Mouse (Mus musculus) neural tube, embryonic 14.5 days (tissue): ENCODE results near the gene Maml2. TPM values are rescaled to one million over a fixed set of nuclear protein-coding genes. Genes with fewer than 3 reads are reported as not detected.

Source experiments
- ATAC-seq: fragments of 200-750 bp; cut with Nextera tagmentation; 2 replicates; pipeline ENCODE4 v1.8.0; 2017; ENCODE audit warnings: low read depth, mild to moderate bottlenecking, moderate TSS enrichment, moderate library complexity
- H3K27ac ChIP-seq: fragments of 300-500 bp; sonication (generic); 2 replicates; pipeline ENCODE4 v1.5.1; 2014; ENCODE audit warnings: low read depth, mild to moderate bottlenecking, control low read depth, low read length, moderate library complexity, mixed read lengths
- H3K27me3 ChIP-seq: fragments of 300-500 bp; sonication (generic); 2 replicates; pipeline ENCODE4 v1.6.1; 2014; ENCODE audit warnings: low read length; ENCODE audit not compliant: control insufficient read depth, insufficient read depth
- H3K36me3 ChIP-seq: fragments of 300-500 bp; sonication (generic); 2 replicates; pipeline ENCODE4 v1.6.1; 2014; ENCODE audit warnings: low read length, mixed read lengths; ENCODE audit not compliant: control insufficient read depth, insufficient read depth
- H3K4me1 ChIP-seq: fragments of 300-500 bp; sonication (generic); 2 replicates; pipeline ENCODE4 v1.6.1; 2014; ENCODE audit warnings: low read length; ENCODE audit not compliant: control insufficient read depth, insufficient read depth
- H3K4me2 ChIP-seq: fragments of 300-500 bp; sonication (generic); 2 replicates; pipeline ENCODE4 v1.6.1; 2014; ENCODE audit warnings: mild to moderate bottlenecking, low read depth, low read length, control low read depth
- H3K4me3 ChIP-seq: fragments of 300-500 bp; sonication (generic); 2 replicates; pipeline ENCODE4 v1.5.1; 2014; ENCODE audit warnings: low read depth, low read length, control low read depth, mixed read lengths
- H3K9ac ChIP-seq: fragments of 300-500 bp; sonication (generic); replicated peaks from 2 replicates; pipeline ENCODE4 v1.6.1; 2014; ENCODE audit warnings: low read depth, mild to moderate bottlenecking, control low read depth, low read length, mixed read lengths
- H3K9me3 ChIP-seq: fragments of 300-500 bp; sonication (generic); 2 replicates; pipeline ENCODE4 v1.6.1; 2016; ENCODE audit warnings: low read length; ENCODE audit not compliant: control insufficient read depth
- WGBS: fragments of 180-500 bp; shearing (Covaris S2); extraction: QIAGEN DNeasy Blood & Tissue Kit; methylation state at CpG from one replicate; pipeline ENCODE4 v1.1.7; 2014; 5-methylcytosine and 5-hydroxymethylcytosine counted together
- polyA plus RNA-seq: library from polyadenylated mRNA; unstranded; fragments of >200 nt; fragmentation: Nextera tagmentation; extraction: Ambion mirVana; gene quantifications from 2 replicates; pipeline ENCODE4 v1.2.1, GENCODE M21; 2014

The Maml2 gene
- polyA plus RNA-seq, 1 experiment from 2014 or later: 13.2 TPM

- H3K9ac ChIP-seq: no peak overlapping the region
- 22% methylated on average over 7 of the region's 7 CpGs for WGBS
- H3K27ac ChIP-seq: no peak overlapping the region
These were observed 156.9 kb downstream of the Maml2 start for GRCm38 (mm10) chr9:13454651-13455123.

GRCm38 (mm10) chr9:13455231-13455630 is 157.5 kb downstream of the Maml2 start:
- ATAC-seq: no peak
- Histone ChIP-seq H3K27me3 (no peaks in the 10 kb centered on the region), H3K36me3 (no peaks in the 10 kb centered on the region), H3K4me1 (peaks cover 7% of the 10 kb centered on the region; the same call in 1 of the 2 replicates), H3K9me3 (no peaks in the 10 kb centered on the region), H3K4me3 (no peak overlapping the region), H3K27ac (no peak overlapping the region), H3K9ac (no peak overlapping the region), H3K4me2 (no peak overlapping the region)
- 78% methylated on average over 1 of the region's 1 CpGs for WGBS

More at GRCm38 (mm10) chr9:13454651-13455123, 156.9 kb downstream of the Maml2 start:
- Histone ChIP-seq H3K4me1 (peaks cover 7% of the 10 kb centered on the region; the same call in 1 of the 2 replicates), H3K4me2 (0 out of 2 replicates have a peak overlapping the region, but pooled peaks have one; percentile 14), H3K36me3 (no peaks in the 10 kb centered on the region), H3K27me3 (no peaks in the 10 kb centered on the region), H3K9me3 (no peaks in the 10 kb centered on the region), H3K4me3 (no peak overlapping the region)
- peak; percentile 49; the same call in 1 of the 2 replicates for ATAC-seq

GRCm38 (mm10) chr9:13457774-13458173 is 160.0 kb downstream of the Maml2 start:
- no peak overlapping the region for H3K4me3 ChIP-seq
- no peak overlapping the region for H3K27ac ChIP-seq
- H3K4me1 ChIP-seq: peaks cover 3% of the 10 kb centered on the region; the same call in 1 of the 2 replicates
- WGBS: 82% methylated on average over 6 of the region's 6 CpGs
- H3K9ac ChIP-seq: no peak overlapping the region
- no peak for ATAC-seq
- no peaks in the 10 kb centered on the region for H3K9me3 ChIP-seq
- no peak overlapping the region for H3K4me2 ChIP-seq
- no peaks in the 10 kb centered on the region for H3K36me3 ChIP-seq
- H3K27me3 ChIP-seq: no peaks in the 10 kb centered on the region

- H3K9me3 ChIP-seq: no peaks in the 10 kb centered on the region
- no peaks in the 10 kb centered on the region for H3K27me3 ChIP-seq
- 38% methylated on average over 1 of the region's 1 CpGs for WGBS
- no peak overlapping the region for H3K4me3 ChIP-seq
- peaks cover 3% of the 10 kb centered on the region; the same call in 1 of the 2 replicates for H3K4me1 ChIP-seq
- ATAC-seq: no peak
- no peak overlapping the region for H3K9ac ChIP-seq
- no peak overlapping the region for H3K27ac ChIP-seq
- no peak overlapping the region for H3K4me2 ChIP-seq
- no peaks in the 10 kb centered on the region for H3K36me3 ChIP-seq
These were observed 161.6 kb downstream of the Maml2 start for GRCm38 (mm10) chr9:13459371-13459770.

GRCm38 (mm10) chr9:13460012-13460411 is 162.3 kb downstream of the Maml2 start:
- Histone ChIP-seq H3K27ac (no peak overlapping the region), H3K4me1 (no peaks in the 10 kb centered on the region), H3K4me2 (no peak overlapping the region), H3K9me3 (no peaks in the 10 kb centered on the region), H3K4me3 (no peak overlapping the region), H3K9ac (no peak overlapping the region), H3K36me3 (no peaks in the 10 kb centered on the region), H3K27me3 (no peaks in the 10 kb centered on the region)
- no peak for ATAC-seq
- 88% methylated on average over 3 of the region's 3 CpGs for WGBS

- H3K27ac ChIP-seq: no peak overlapping the region
- H3K9me3 ChIP-seq: no peaks in the 10 kb centered on the region
- no peak for ATAC-seq
- no peaks in the 10 kb centered on the region for H3K27me3 ChIP-seq
- no peak overlapping the region for H3K4me3 ChIP-seq
- no peak overlapping the region for H3K4me2 ChIP-seq
- H3K36me3 ChIP-seq: no peaks in the 10 kb centered on the region
- no peaks in the 10 kb centered on the region for H3K4me1 ChIP-seq
- WGBS: 94% methylated on average over 1 of the region's 1 CpGs
- no peak overlapping the region for H3K9ac ChIP-seq
These were observed 163.2 kb downstream of the Maml2 start for GRCm38 (mm10) chr9:13460926-13461325.

GRCm38 (mm10) chr9:13465358-13466020 is 167.7 kb downstream of the Maml2 start:
- Histone ChIP-seq H3K9ac (no peak overlapping the region), H3K4me2 (no peak overlapping the region), H3K27ac (no peak overlapping the region), H3K4me1 (no peaks in the 10 kb centered on the region), H3K27me3 (no peaks in the 10 kb centered on the region), H3K36me3 (no peaks in the 10 kb centered on the region), H3K4me3 (no peak overlapping the region), H3K9me3 (no peaks in the 10 kb centered on the region)
- 78% methylated on average over 4 of the region's 4 CpGs for WGBS
- no peak for ATAC-seq

- ATAC-seq: no peak
- Histone ChIP-seq H3K9ac (no peak overlapping the region), H3K4me2 (no peak overlapping the region), H3K4me3 (no peak overlapping the region), H3K4me1 (no peaks in the 10 kb centered on the region), H3K9me3 (no peaks in the 10 kb centered on the region), H3K27ac (no peak overlapping the region), H3K36me3 (no peaks in the 10 kb centered on the region), H3K27me3 (no peaks in the 10 kb centered on the region)
- WGBS: 90% methylated on average over 4 of the region's 4 CpGs
These were observed 168.6 kb downstream of the Maml2 start for GRCm38 (mm10) chr9:13466351-13466750.

GRCm38 (mm10) chr9:13466816-13467215 is 169.1 kb downstream of the Maml2 start:
- ATAC-seq: no peak
- Histone ChIP-seq H3K9ac (no peak overlapping the region), H3K4me1 (no peaks in the 10 kb centered on the region), H3K27me3 (no peaks in the 10 kb centered on the region), H3K4me2 (no peak overlapping the region), H3K9me3 (no peaks in the 10 kb centered on the region), H3K4me3 (no peak overlapping the region), H3K27ac (no peak overlapping the region), H3K36me3 (no peaks in the 10 kb centered on the region)
- WGBS: 91% methylated on average over 10 of the region's 10 CpGs
